Mouse (Mus musculus) ES-E14 (cell line): ENCODE data around the gene Cul7.

ENCODE experiments used
- CHD2 ChIP-seq: IDR thresholded peaks from 2 replicates; pipeline ENCODE4 v1.6.1; 2014; ENCODE audit warnings: mild to moderate bottlenecking, low read depth, low read length, inconsistent platforms
- HCFC1 ChIP-seq: IDR thresholded peaks from 2 replicates; pipeline ENCODE4 v1.6.1; 2012; ENCODE audit warnings: low read length, inconsistent platforms, borderline replicate concordance; ENCODE audit not compliant: insufficient read depth
- MAFK ChIP-seq: IDR thresholded peaks from 2 replicates; pipeline ENCODE4 v1.6.1; 2014; ENCODE audit warnings: mild to moderate bottlenecking, low read depth, low read length, inconsistent platforms; ENCODE audit not compliant: insufficient read depth
- ZC3H11A ChIP-seq: IDR thresholded peaks from 2 replicates; pipeline ENCODE4 v1.6.1; 2012; ENCODE audit warnings: low read depth, mild to moderate bottlenecking, inconsistent platforms, low read length, borderline replicate concordance
- ZNF384 ChIP-seq: IDR thresholded peaks from 2 replicates; pipeline ENCODE4 v1.6.1; 2012; ENCODE audit warnings: low read depth, low read length, inconsistent platforms

DNA sequence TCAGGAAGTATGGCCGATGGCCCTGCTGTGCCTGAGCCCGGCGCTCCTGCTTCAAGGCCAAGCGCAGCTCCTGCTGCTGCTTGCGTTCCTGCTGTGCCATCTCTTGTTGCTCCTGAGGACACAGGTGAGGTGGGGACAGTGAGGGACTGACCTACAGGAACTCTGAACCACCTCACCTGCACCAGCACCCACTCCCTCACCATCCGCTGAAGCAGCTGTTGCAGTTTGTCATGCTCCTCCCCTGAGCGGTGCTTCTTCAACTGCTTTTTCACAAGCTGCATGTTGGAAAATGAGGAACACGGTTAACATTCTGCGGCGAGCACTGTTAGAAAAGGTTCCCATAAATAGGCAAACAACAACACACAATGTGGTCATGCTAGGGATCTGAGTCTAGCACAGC lies 19.8 kb downstream of the Cul7 start:
- TF ChIP-seq CHD2, result no peak
- no peak for TF ChIP-seq ZNF384
- TF ChIP-seq ZC3H11A, result no peak
- no peak for TF ChIP-seq HCFC1
- TF ChIP-seq MAFK, result no peak
